Mouse (Mus musculus): ENCODE measurements around the gene Inpp5b. TPM values are rescaled to one million over a fixed set of nuclear protein-coding genes. Genes with fewer than 3 reads are reported as not detected.

The Inpp5b gene
- polyA plus RNA-seq, 1 experiment: 48.3 TPM

- no peak overlapping the region for H3K27ac ChIP-seq (ENCODE audit: insufficient read depth, low read length)
- TF ChIP-seq POLR2A (IDR thresholded peaks at IDR 0.05; ENCODE audit: low read depth, low read length): no peak
- TF ChIP-seq CTCF (IDR thresholded peaks at IDR 0.05; ENCODE audit: borderline replicate concordance, insufficient read depth, low read length): no peak
- H3K4me3 ChIP-seq (ENCODE audit: insufficient read depth, low read length): no peak overlapping the region
- H3K4me1 ChIP-seq (ENCODE audit: control insufficient read depth, insufficient read depth, low read length): no peaks in the 10 kb centered on the region; the same call in 1 of the 2 replicates
These were observed 32.3 kb downstream of the Inpp5b start for GRCm38 (mm10) chr4:124773995-124774394.

DNA sequence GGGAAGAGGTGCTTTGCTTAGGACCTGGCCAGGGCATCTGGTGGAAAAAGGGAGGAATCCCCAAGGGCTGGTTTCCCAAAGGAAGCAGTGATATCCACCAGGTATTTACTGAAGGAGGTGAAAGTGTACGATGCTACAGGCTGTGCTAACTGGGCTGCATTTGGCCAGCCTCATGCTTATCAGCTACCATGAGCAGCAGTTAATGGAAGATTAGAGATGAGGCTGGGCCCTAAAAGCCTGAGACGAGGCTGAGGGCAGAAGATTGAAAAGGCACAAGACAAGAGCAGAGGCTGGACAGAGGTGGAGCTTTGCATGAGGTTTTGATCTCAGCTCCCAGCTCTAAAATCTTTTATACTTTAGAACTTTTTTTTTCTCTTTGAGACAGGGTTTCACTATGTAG is 32.8 kb downstream of the Inpp5b start:
- TF ChIP-seq POLR2A (IDR thresholded peaks at IDR 0.05; ENCODE audit: low read depth, low read length) (no peak), CTCF (IDR thresholded peaks at IDR 0.05; ENCODE audit: borderline replicate concordance, insufficient read depth, low read length) (no peak)
- Histone ChIP-seq H3K4me1 (ENCODE audit: control insufficient read depth, insufficient read depth, low read length) (no peaks in the 10 kb centered on the region; the same call in 1 of the 2 replicates), H3K27ac (ENCODE audit: insufficient read depth, low read length) (no peak overlapping the region), H3K4me3 (ENCODE audit: insufficient read depth, low read length) (no peak overlapping the region)

GRCm38 (mm10) chr4:124781361-124781760 is 39.7 kb downstream of the Inpp5b start:
- Histone ChIP-seq H3K27ac (ENCODE audit: insufficient read depth, low read length) (no peak overlapping the region), H3K4me3 (ENCODE audit: insufficient read depth, low read length) (no peak overlapping the region), H3K4me1 (ENCODE audit: control insufficient read depth, insufficient read depth, low read length) (no peaks in the 10 kb centered on the region)
- TF ChIP-seq POLR2A (IDR thresholded peaks at IDR 0.05; ENCODE audit: low read depth, low read length) (no peak), CTCF (IDR thresholded peaks at IDR 0.05; ENCODE audit: borderline replicate concordance, insufficient read depth, low read length) (no peak)

DNA sequence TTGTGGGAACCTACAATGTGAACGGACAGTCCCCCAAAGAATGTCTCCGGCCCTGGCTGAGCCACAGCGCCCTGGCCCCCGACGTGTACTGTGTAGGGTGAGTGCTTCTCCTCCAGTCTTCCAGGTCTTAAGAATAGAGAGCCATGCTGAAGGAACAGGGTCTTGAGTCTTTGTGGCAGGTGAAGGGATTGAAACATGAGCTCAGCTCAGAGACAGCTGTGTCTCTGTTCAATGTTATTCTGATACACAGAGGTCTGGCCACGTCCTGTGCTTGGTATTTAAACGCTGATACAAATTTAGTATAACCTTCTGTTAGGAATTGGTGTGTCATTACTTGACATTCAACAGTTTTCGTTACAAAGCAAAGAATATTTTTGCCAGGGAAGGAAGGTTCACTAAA is 40.7 kb downstream of the Inpp5b start:
- no peak overlapping the region for H3K27ac ChIP-seq (ENCODE audit: insufficient read depth, low read length)
- H3K4me3 ChIP-seq (ENCODE audit: insufficient read depth, low read length): no peak overlapping the region
- TF ChIP-seq CTCF (IDR thresholded peaks at IDR 0.05; ENCODE audit: borderline replicate concordance, insufficient read depth, low read length) (no peak), POLR2A (IDR thresholded peaks at IDR 0.05; ENCODE audit: low read depth, low read length) (no peak)
- H3K4me1 ChIP-seq (ENCODE audit: control insufficient read depth, insufficient read depth, low read length): no peaks in the 10 kb centered on the region

- H3K4me3 ChIP-seq (ENCODE audit: insufficient read depth, low read length): no peak overlapping the region
- H3K27ac ChIP-seq (ENCODE audit: insufficient read depth, low read length): no peak overlapping the region
- no peaks in the 10 kb centered on the region for H3K4me1 ChIP-seq (ENCODE audit: control insufficient read depth, insufficient read depth, low read length)
- TF ChIP-seq POLR2A (IDR thresholded peaks at IDR 0.05; ENCODE audit: low read depth, low read length) (no peak), CTCF (IDR thresholded peaks at IDR 0.05; ENCODE audit: borderline replicate concordance, insufficient read depth, low read length) (no peak)
These were observed 42.3 kb downstream of the Inpp5b start for GRCm38 (mm10) chr4:124783937-124784336.

- H3K4me1 ChIP-seq (ENCODE audit: control insufficient read depth, insufficient read depth, low read length): no peaks in the 10 kb centered on the region
- H3K4me3 ChIP-seq (ENCODE audit: insufficient read depth, low read length): no peak overlapping the region
- H3K27ac ChIP-seq (ENCODE audit: insufficient read depth, low read length): no peak overlapping the region
- TF ChIP-seq POLR2A (IDR thresholded peaks at IDR 0.05; ENCODE audit: low read depth, low read length) (no peak), CTCF (IDR thresholded peaks at IDR 0.05; ENCODE audit: borderline replicate concordance, insufficient read depth, low read length) (no peak)
These were observed 48.4 kb downstream of the Inpp5b start for GRCm38 (mm10) chr4:124790013-124790412.

DNA sequence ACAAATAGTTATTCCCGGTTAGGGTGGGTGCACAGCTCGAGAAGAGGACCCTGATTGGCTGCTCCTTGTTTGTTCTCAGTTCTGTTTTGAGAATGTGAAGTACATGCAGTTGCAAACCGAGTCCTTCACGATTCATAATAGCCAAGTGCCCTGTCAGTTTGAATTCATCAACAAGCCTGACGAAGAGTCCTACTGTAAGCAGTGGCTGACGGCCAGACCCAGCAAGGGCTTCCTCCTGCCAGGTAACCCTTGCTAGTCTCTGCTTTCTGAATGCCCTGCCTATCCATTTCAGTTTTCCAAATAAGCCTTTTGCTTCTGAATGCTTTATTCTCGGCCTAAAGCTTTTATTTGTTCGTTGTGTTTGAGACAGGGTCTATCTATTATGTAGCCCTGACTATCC is 50.5 kb downstream of the Inpp5b start:
- H3K4me1 ChIP-seq (ENCODE audit: control insufficient read depth, insufficient read depth, low read length): no peaks in the 10 kb centered on the region
- no peak overlapping the region for H3K4me3 ChIP-seq (ENCODE audit: insufficient read depth, low read length)
- TF ChIP-seq POLR2A (IDR thresholded peaks at IDR 0.05; ENCODE audit: low read depth, low read length) (no peak), CTCF (IDR thresholded peaks at IDR 0.05; ENCODE audit: borderline replicate concordance, insufficient read depth, low read length) (no peak)
- no peak overlapping the region for H3K27ac ChIP-seq (ENCODE audit: insufficient read depth, low read length)

DNA sequence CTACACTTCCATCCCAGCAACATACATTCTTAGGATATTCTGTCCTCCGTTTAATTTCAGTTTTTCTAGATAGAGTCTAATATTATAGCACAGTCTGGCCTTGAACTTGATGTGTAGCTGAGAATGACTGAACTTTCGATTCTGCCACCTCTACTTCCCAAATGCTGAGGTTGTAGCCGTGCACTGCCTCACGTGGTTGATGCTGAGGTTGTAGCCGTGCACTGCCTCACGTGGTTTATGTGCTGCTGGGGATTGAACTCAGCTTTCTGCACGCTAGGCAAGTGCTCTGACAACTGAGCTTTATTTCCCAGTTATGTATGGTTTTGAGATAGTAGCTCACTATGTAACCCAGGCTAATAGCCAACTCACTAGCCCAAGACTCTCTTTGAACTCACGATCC is 54.5 kb downstream of the Inpp5b start:
- no peak overlapping the region for H3K27ac ChIP-seq (ENCODE audit: insufficient read depth, low read length)
- H3K4me1 ChIP-seq (ENCODE audit: control insufficient read depth, insufficient read depth, low read length): no peaks in the 10 kb centered on the region
- H3K4me3 ChIP-seq (ENCODE audit: insufficient read depth, low read length): no peak overlapping the region
- TF ChIP-seq CTCF (IDR thresholded peaks at IDR 0.05; ENCODE audit: borderline replicate concordance, insufficient read depth, low read length): no peak
- TF ChIP-seq POLR2A (IDR thresholded peaks at IDR 0.05; ENCODE audit: low read depth, low read length): no peak

DNA sequence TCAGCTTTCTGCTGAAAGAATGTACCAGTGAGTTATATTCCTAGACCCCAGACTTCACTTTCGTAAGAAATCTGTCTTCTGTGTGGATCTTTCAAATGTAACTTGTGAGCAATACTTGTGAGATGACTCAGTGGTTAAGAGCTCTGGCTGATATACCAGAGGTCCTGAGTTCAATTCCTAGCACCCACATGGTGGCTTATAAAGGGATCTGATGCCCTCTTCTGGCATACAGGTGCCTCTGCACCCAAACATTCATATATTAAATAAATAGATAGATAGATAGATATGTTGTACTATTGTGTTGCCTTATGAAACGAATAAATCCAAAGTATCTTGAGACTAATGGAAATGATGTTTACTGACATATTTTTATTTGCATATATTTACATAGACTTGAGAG is 55.3 kb downstream of the Inpp5b start:
- H3K27ac ChIP-seq (ENCODE audit: insufficient read depth, low read length): no peak overlapping the region
- no peak overlapping the region for H3K4me3 ChIP-seq (ENCODE audit: insufficient read depth, low read length)
- H3K4me1 ChIP-seq (ENCODE audit: control insufficient read depth, insufficient read depth, low read length): 0 out of 2 replicates have a peak, but pooled peaks cover 3% of the 10 kb centered on the region
- TF ChIP-seq POLR2A (IDR thresholded peaks at IDR 0.05; ENCODE audit: low read depth, low read length) (no peak), CTCF (IDR thresholded peaks at IDR 0.05; ENCODE audit: borderline replicate concordance, insufficient read depth, low read length) (no peak)

DNA sequence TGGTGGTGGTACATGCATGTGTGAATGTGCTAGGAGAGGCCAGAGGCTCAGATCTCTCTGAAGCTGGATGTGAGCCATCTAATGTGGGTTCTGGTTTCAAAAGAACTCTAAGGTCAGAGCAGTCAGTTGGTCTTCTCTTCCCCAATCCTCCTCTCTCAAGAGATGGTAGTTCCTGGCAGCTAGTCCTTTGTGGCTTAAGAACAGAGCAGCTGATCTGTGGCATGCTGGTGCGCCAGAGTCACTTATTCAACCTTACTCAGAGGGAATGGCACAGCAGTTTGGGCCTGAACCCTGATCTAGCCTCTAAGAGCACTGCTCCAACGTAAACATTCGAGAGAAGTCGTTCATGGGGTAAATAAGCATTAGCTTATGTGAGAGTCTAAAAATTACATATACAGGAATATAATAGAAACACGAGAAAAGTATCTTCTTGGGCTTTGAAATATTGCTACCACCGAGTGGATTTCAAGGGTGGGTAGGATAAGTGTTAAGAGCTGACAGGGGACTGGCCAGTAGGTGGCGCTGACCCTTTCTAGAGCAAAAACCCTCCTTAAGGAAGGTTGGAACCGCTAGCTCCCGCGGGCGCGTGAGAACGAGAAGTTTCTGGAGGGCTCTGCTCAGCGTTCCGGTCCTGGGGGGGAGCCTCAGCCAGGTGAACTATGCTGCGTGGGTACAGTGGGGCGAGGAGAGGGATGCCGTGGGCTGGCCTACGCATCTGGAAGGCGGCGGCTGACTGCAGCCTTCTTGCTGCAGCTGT is 60.1 kb downstream of the Inpp5b start, which contains the start of gene Mtf1:
Gene Mtf1, plus strand, starts transcription at position 553 of the 757 bp plus-strand sequence.
- peak; percentile 54; the same call in 1 of the 2 replicates for TF ChIP-seq CTCF (IDR thresholded peaks at IDR 0.05; ENCODE audit: borderline replicate concordance, insufficient read depth, low read length)
- no peak for TF ChIP-seq POLR2A (IDR thresholded peaks at IDR 0.05; ENCODE audit: low read depth, low read length)
- H3K27ac ChIP-seq (ENCODE audit: insufficient read depth, low read length): peak within 1 kb of the TSS; percentile 95
- H3K4me1 ChIP-seq (ENCODE audit: control insufficient read depth, insufficient read depth, low read length): peaks cover 5% of the 10 kb centered on the region; the same call in 1 of the 2 replicates
- H3K4me3 ChIP-seq (ENCODE audit: insufficient read depth, low read length): peak within 1 kb of the TSS; percentile 93
